Mouse (Mus musculus): Measurements from ENCODE around the gene Hivep1. TPM values are rescaled to one million over a fixed set of nuclear protein-coding genes. Genes with fewer than 3 reads are reported as not detected.

Hivep1 gene
- polyA plus RNA-seq, 1 experiment = 38.2 TPM

DNA sequence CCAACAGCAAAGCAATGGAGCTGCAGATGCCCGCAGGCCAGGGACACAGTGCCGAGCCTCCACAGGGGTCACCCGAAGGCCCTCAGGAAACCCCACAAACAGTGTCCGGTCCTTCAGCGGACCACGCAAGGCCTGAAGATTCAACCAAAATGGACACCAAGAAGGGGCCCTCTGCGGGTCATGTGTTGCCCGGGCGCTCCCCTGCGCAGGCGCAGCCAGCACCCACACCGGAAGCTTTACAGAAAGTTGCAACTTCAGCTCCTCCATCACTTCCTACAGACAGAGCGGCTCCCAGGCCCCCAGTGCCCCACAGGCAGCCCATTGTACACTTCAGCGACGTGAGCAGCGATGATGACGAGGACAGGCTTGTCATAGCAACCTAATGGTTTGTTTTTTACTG is 132.3 kb downstream of the Hivep1 start:
- H3K27me3 ChIP-seq (replicated peaks) = no peaks in the 10 kb centered on the region
- H3K4me1 ChIP-seq = 0 out of 2 replicates have a peak, but pooled peaks cover 4% of the 10 kb centered on the region
- H3K9me3 ChIP-seq = no peaks in the 10 kb centered on the region
- H3K36me3 ChIP-seq (replicated peaks; ENCODE audit: low read length) = peaks cover 62% of the 10 kb centered on the region
- no peak for TF ChIP-seq FLI1 (IDR thresholded peaks at IDR 0.05; ENCODE audit: low read length)
- TF ChIP-seq GATA1 (IDR thresholded peaks at IDR 0.05; ENCODE audit: borderline replicate concordance, low read length) = no peak
- H3K4me3 ChIP-seq (replicated peaks) = no peak overlapping the region

DNA sequence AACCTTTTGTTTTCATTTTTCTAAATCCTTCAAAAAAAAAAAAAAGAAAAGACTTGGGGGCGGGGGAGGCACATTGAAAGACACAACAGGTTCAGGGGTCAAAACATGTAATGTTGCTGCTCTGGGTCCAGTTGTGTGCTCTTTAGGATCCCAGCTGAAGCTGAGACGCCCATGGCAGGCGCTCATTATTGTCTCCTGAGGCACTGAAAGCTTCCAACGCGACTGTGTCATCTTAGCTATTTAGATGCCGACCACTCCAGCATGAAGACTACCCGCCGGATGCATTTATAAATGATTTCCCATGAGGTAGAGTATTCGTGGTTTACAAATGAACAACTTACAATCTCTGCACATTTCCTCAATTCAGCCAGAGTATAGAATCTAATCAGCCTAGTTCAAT is 141.2 kb downstream of the Hivep1 start:
- TF ChIP-seq FLI1 (IDR thresholded peaks at IDR 0.05; ENCODE audit: low read length) (no peak), GATA1 (IDR thresholded peaks at IDR 0.05; ENCODE audit: borderline replicate concordance, low read length) (no peak)
- H3K27me3 ChIP-seq (replicated peaks) = no peaks in the 10 kb centered on the region
- peaks cover 3% of the 10 kb centered on the region for H3K36me3 ChIP-seq (replicated peaks; ENCODE audit: low read length)
- H3K4me1 ChIP-seq = no peaks in the 10 kb centered on the region
- peaks cover 9% of the 10 kb centered on the region for H3K9me3 ChIP-seq
- no peak overlapping the region for H3K4me3 ChIP-seq (replicated peaks)

DNA sequence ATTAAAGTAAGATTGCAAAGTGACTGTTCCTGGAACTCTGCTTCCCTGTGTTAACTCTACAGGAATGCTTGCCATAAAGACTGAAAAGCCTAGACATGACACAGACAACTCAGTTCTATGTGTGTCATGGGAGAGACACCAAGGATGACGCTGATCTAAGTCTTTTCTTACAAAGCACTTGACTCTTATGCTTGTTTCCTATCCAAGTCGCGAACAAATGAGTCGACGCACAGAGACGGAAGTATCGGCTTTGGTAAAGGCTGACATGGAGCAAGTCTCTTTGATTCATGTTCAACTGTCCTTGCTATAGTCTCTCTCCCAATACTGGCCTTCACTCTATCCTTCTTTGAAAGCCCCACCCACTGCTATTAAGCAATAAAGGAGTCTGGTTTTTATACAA is 143.8 kb downstream of the Hivep1 start:
- Histone ChIP-seq H3K4me3 (replicated peaks) (no peak overlapping the region), H3K36me3 (replicated peaks; ENCODE audit: low read length) (no peaks in the 10 kb centered on the region), H3K9me3 (peaks cover 22% of the 10 kb centered on the region), H3K27me3 (replicated peaks) (no peaks in the 10 kb centered on the region), H3K4me1 (no peaks in the 10 kb centered on the region)
- TF ChIP-seq FLI1 (IDR thresholded peaks at IDR 0.05; ENCODE audit: low read length) (no peak), GATA1 (IDR thresholded peaks at IDR 0.05; ENCODE audit: borderline replicate concordance, low read length) (no peak)

DNA sequence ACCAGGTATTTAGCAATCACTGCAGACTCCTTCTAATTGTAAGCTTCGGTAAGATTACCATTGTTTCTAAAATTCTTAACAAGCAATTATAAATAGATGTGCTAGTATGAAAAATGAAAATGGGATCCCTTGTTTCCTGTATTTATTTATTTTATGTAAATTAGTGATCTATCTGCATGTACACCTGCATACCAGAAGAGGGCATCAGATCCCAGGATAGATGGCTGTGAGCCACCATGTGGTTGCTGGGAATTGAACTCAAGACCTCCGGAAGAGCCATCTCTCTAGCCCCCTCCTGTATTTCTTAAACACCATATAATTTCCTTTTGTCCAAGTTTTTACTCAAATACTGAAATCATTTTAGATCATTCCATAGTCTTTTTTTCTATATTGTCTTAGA is 145.8 kb downstream of the Hivep1 start:
- H3K27me3 ChIP-seq (replicated peaks) = no peaks in the 10 kb centered on the region
- no peaks in the 10 kb centered on the region for H3K4me1 ChIP-seq
- no peak overlapping the region for H3K4me3 ChIP-seq (replicated peaks)
- H3K36me3 ChIP-seq (replicated peaks; ENCODE audit: low read length) = no peaks in the 10 kb centered on the region
- TF ChIP-seq FLI1 (IDR thresholded peaks at IDR 0.05; ENCODE audit: low read length) (no peak), GATA1 (IDR thresholded peaks at IDR 0.05; ENCODE audit: borderline replicate concordance, low read length) (no peak)
- peaks cover 22% of the 10 kb centered on the region for H3K9me3 ChIP-seq

DNA sequence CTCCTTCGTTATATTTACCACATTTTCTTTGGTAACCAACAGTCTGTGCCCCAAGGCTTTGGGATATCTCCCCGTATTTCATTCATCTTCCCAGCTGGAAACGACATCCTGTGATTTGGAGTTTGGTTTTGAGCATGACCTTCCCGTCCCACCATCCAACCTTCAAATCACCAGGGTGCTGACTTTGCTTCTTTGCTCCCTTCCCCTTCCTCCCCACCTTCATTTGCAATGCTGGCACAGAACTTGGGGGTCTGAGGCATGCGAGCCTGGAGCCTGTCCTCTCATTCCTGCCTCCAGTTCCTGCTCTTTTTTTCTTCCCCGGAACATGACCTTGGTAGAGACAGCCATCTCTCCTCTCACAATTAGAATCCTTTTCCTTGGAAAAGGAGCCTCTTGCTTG is 161.7 kb downstream of the Hivep1 start:
- no peak overlapping the region for H3K4me3 ChIP-seq (replicated peaks)
- no peaks in the 10 kb centered on the region for H3K4me1 ChIP-seq
- H3K9me3 ChIP-seq = 0 out of 2 replicates have a peak, but pooled peaks cover 3% of the 10 kb centered on the region
- no peaks in the 10 kb centered on the region for H3K36me3 ChIP-seq (replicated peaks; ENCODE audit: low read length)
- H3K27me3 ChIP-seq (replicated peaks) = peaks cover 2% of the 10 kb centered on the region
- TF ChIP-seq FLI1 (IDR thresholded peaks at IDR 0.05; ENCODE audit: low read length) = no peak
- no peak for TF ChIP-seq GATA1 (IDR thresholded peaks at IDR 0.05; ENCODE audit: borderline replicate concordance, low read length)

DNA sequence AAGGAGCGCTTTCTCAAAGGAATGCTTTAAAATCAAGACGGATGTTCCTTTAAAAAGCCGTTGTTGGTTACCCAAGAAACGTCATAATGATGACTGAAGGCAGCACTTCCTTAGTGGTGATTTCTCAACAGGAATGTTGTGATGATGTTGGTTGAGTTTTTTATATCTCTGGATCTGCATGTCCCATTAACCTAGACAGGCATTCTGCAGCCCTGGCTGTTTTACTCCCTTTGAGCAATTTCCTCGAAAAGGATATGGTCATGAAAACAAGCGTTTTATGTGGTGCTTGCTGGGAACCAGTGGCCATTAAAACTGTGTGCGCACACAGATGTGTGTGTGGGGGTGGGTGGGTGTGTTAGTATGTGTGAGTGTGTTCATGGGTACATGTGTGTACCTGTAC is 170.6 kb downstream of the Hivep1 start:
- Histone ChIP-seq H3K4me1 (no peaks in the 10 kb centered on the region), H3K4me3 (replicated peaks) (no peak overlapping the region), H3K27me3 (replicated peaks) (no peaks in the 10 kb centered on the region), H3K9me3 (peaks cover 14% of the 10 kb centered on the region), H3K36me3 (replicated peaks; ENCODE audit: low read length) (no peaks in the 10 kb centered on the region)
- TF ChIP-seq FLI1 (IDR thresholded peaks at IDR 0.05; ENCODE audit: low read length) (no peak), GATA1 (IDR thresholded peaks at IDR 0.05; ENCODE audit: borderline replicate concordance, low read length) (no peak)

DNA sequence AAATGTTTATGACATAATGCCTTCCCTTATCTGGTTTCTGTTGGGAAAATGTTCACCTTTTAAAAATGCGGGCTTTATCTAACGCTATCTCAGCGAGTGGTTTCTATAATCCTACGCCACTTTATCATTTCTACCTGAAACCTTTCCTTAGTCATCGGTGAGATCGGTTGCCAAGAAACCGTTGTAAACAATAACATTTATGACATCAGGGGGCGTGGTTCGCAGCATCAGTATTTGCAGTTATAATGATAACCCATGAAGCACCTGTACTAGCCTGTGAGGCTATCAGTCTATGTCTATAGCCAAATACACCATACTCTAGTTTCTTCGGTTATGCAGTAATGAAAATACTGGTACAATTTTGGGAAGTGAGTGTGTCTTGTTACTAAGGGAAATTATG is 177.0 kb downstream of the Hivep1 start:
- H3K4me1 ChIP-seq = no peaks in the 10 kb centered on the region
- H3K27me3 ChIP-seq (replicated peaks) = peaks cover 3% of the 10 kb centered on the region
- H3K9me3 ChIP-seq = no peaks in the 10 kb centered on the region
- TF ChIP-seq GATA1 (IDR thresholded peaks at IDR 0.05; ENCODE audit: borderline replicate concordance, low read length) (no peak), FLI1 (IDR thresholded peaks at IDR 0.05; ENCODE audit: low read length) (no peak)
- H3K4me3 ChIP-seq (replicated peaks) = no peak overlapping the region
- H3K36me3 ChIP-seq (replicated peaks; ENCODE audit: low read length) = no peaks in the 10 kb centered on the region

DNA sequence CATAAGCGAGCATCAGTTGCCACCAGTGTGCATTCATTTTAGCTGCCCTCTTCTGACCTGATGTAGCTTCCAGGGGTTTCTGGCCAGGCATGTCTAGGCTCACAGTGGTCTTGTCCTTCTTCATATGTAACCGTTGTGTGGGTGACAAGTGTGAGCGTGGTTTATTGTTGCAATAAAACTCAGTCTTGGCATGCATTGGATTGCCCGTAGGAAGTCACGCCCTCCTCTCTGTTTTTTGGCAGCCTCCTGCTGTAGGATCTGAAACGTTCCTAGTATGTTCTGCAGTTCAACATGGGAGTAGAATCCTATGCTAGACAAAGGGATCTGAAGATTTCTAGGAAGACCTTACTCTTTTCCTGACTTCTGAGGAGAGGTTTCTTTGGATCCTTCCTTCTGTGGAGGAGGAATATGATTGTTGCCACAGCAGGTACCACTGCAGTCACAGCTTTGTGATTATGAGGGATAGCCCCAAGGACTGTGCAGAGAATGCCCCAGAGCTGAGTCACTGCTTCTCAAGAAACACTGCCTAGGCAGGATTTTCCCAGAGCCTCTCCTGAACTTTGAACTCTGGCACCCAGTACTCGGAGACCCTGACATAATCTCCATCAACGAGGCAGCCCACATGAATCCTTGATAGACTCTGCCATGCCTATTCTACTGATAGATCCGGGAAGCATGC is 182.1 kb downstream of the Hivep1 start:
- no peaks in the 10 kb centered on the region for H3K36me3 ChIP-seq (replicated peaks; ENCODE audit: low read length)
- no peaks in the 10 kb centered on the region for H3K4me1 ChIP-seq
- no peaks in the 10 kb centered on the region for H3K9me3 ChIP-seq
- no peak overlapping the region for H3K4me3 ChIP-seq (replicated peaks)
- H3K27me3 ChIP-seq (replicated peaks) = peaks cover 3% of the 10 kb centered on the region
- TF ChIP-seq GATA1 (IDR thresholded peaks at IDR 0.05; ENCODE audit: borderline replicate concordance, low read length) (no peak), FLI1 (IDR thresholded peaks at IDR 0.05; ENCODE audit: low read length) (no peak)

DNA sequence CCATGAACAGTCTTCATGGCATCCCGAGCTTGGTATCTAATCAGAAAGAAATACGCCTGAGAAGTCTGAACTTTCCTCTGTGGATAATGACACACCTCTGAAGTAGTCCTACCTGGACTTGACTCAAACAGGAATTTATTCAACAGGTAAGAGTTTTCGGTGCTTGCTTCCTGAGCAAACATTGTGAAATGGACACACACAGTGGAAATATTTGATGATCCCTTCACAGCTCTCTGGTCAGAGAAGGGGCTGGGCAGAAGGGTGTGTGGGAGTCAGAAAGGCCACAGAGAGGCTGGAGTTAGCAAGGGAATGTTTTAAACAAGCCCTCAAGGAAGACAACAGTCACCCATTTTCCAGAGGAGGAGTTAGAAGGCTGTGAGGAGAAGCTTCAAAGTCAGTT is 186.7 kb downstream of the Hivep1 start:
- 0 out of 2 replicates have a peak, but pooled peaks cover 4% of the 10 kb centered on the region for H3K9me3 ChIP-seq
- no peaks in the 10 kb centered on the region for H3K4me1 ChIP-seq
- no peaks in the 10 kb centered on the region for H3K36me3 ChIP-seq (replicated peaks; ENCODE audit: low read length)
- H3K4me3 ChIP-seq (replicated peaks) = no peak overlapping the region
- no peaks in the 10 kb centered on the region for H3K27me3 ChIP-seq (replicated peaks)
- TF ChIP-seq FLI1 (IDR thresholded peaks at IDR 0.05; ENCODE audit: low read length) (no peak), GATA1 (IDR thresholded peaks at IDR 0.05; ENCODE audit: borderline replicate concordance, low read length) (no peak)

DNA sequence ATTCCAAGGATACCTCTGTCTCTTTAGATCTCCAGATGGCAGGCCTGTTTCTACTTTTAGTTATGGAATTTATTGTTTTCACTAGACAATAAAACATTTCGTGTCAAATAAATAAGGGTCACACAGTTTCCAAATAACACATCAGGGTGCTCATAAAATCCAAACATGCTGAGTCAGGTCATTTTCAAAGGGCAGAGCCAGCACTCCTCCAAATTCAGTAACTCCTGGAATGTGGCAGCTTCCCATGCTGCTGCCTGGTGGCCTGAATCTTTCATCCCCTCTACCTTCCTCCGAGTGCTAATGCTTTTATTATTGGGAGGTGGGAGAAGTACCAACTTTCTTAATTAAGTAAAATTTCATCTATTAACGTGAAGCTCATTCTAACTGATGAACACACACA is 190.3 kb downstream of the Hivep1 start:
- Histone ChIP-seq H3K4me1 (peaks cover 18% of the 10 kb centered on the region), H3K9me3 (0 out of 2 replicates have a peak, but pooled peaks cover 4% of the 10 kb centered on the region), H3K27me3 (replicated peaks) (no peaks in the 10 kb centered on the region), H3K4me3 (replicated peaks) (no peak overlapping the region), H3K36me3 (replicated peaks; ENCODE audit: low read length) (no peaks in the 10 kb centered on the region)
- TF ChIP-seq GATA1 (IDR thresholded peaks at IDR 0.05; ENCODE audit: borderline replicate concordance, low read length) (no peak), FLI1 (IDR thresholded peaks at IDR 0.05; ENCODE audit: low read length) (no peak)

Other genes with a start within 250 kb of the Hivep1 start
- gene Adtrp, start 204.3 kb upstream of the Hivep1 start, polyA plus RNA-seq (2012; ENCODE audit: insufficient read depth, low replicate concordance) = not detected in 2 replicates
- not detected in 2 replicates for gene Edn1, start 249.5 kb downstream of the Hivep1 start, polyA plus RNA-seq (2012; ENCODE audit: insufficient read depth, low replicate concordance)

Measured in megakaryocyte, embryonic 14.5 days (primary cell).